Mouse (Mus musculus) G1E (cell line): Measurements from ENCODE around the gene Cxcr5.

Experiments used
- CTCF ChIP-seq: IDR thresholded peaks from 2 replicates; pipeline ENCODE4 v1.5.1; 2012; ENCODE audit warnings: low read depth, low read length, inconsistent platforms, mixed read lengths
- GATA1 ChIP-seq: IDR thresholded peaks from 2 replicates; pipeline ENCODE4 v1.6.1; 2012; ENCODE audit warnings: borderline replicate concordance, low read length, inconsistent platforms, mixed read lengths
- POLR2AphosphoS5 ChIP-seq: IDR thresholded peaks from 2 replicates; pipeline ENCODE4 v1.6.1; 2012; ENCODE audit warnings: low read depth, low read length, inconsistent platforms; ENCODE audit not compliant: insufficient replicate concordance
- TAL1 ChIP-seq: conservative IDR thresholded peaks from 2 replicates; pipeline ENCODE4 v1.6.1; 2012; ENCODE audit warnings: low read depth, low read length, inconsistent platforms, mixed read lengths

GRCm38 (mm10) chr9:44515891-44516290 lies 45.8 kb downstream of the Cxcr5 start:
- TF ChIP-seq CTCF (no peak), POLR2AphosphoS5 (no peak), TAL1 (no peak), GATA1 (no peak)
